Mouse (Mus musculus) MEL (cell line): ENCODE measurements around the gene Cntn6. TPM values are rescaled to one million over a fixed set of nuclear protein-coding genes. Genes with fewer than 3 reads are reported as not detected.

Experiments
- DNase-seq: peaks from one replicate; pipeline ENCODE4 v3.0.0; 2011; ENCODE audit warnings: low read depth, low spot score
- H3K27ac ChIP-seq: 2 replicates; pipeline ENCODE4 v1.5.1; 2012; ENCODE audit warnings: low read depth, mild to moderate bottlenecking, control low read depth, low read length, moderate library complexity; ENCODE audit not compliant: control insufficient read depth
- H3K27me3 ChIP-seq, 2 experiments: fragments of 150-350 bp in 1 of 2; sonication (generic) in 1 of 2; 2 replicates each; pipeline ENCODE4 v1.6.1; 2012; ENCODE audit warnings: low read length in 2 of 2, mild to moderate bottlenecking in 2 of 2, improper control_type of control experiment in 1 of 2, moderate library complexity in 1 of 2; ENCODE audit not compliant: insufficient read depth in 2 of 2, control insufficient read depth in 1 of 2
- H3K36me3 ChIP-seq, 2 experiments: 2 replicates each; pipeline ENCODE4 v1.6.1; 2012 to 2014; ENCODE audit warnings: low read length in 2 of 2, improper control_type of control experiment in 1 of 2, inconsistent platforms in 1 of 2, mild to moderate bottlenecking in 1 of 2; ENCODE audit not compliant: insufficient read depth in 2 of 2, control insufficient read depth in 1 of 2
- H3K4me1 ChIP-seq, 2 experiments: fragments of 150-350 bp in 1 of 2; sonication (generic) in 1 of 2; 2 replicates each; pipeline ENCODE4 v1.6.1; 2012; ENCODE audit warnings: low read length in 2 of 2, improper control_type of control experiment in 1 of 2, mild to moderate bottlenecking in 1 of 2; ENCODE audit not compliant: insufficient read depth in 2 of 2, control insufficient read depth in 1 of 2
- H3K4me3 ChIP-seq, 2 experiments: fragments of 150-350 bp in 1 of 2; sonication (generic) in 1 of 2; 2 replicates each; pipeline ENCODE4 v1.5.1; 2012; ENCODE audit warnings: low read depth in 2 of 2, low read length in 2 of 2, mild to moderate bottlenecking in 2 of 2, moderate library complexity in 2 of 2, control low read depth in 1 of 2, improper control_type of control experiment in 1 of 2; ENCODE audit not compliant: control insufficient read depth in 1 of 2, insufficient read depth in 1 of 2
- H3K79me2 ChIP-seq: 2 replicates; pipeline ENCODE4 v1.6.1; 2012; ENCODE audit warnings: mild to moderate bottlenecking, low read length, moderate library complexity; ENCODE audit not compliant: control insufficient read depth, poor library complexity, insufficient read depth
- H3K9ac ChIP-seq: 2 replicates; pipeline ENCODE4 v1.6.1; 2012; ENCODE audit warnings: low read depth, mild to moderate bottlenecking, control low read depth, low read length, moderate library complexity; ENCODE audit not compliant: control insufficient read depth, poor library complexity, severe bottlenecking
- H3K9me3 ChIP-seq: fragments of 150-350 bp; sonication (generic); replicated peaks from 2 replicates; pipeline ENCODE4 v1.6.1; 2012; ENCODE audit warnings: mild to moderate bottlenecking, low read length, improper control_type of control experiment, moderate library complexity; ENCODE audit not compliant: insufficient read depth
- BHLHE40 ChIP-seq: IDR thresholded peaks from 2 replicates; pipeline ENCODE4 v1.6.1; 2012; ENCODE audit warnings: low read depth, mild to moderate bottlenecking, inconsistent platforms, low read length, improper control_type of control experiment, borderline replicate concordance
- CHD1 ChIP-seq: IDR thresholded peaks from 2 replicates; pipeline ENCODE4 v1.6.1; 2012; ENCODE audit warnings: low read depth, mild to moderate bottlenecking, inconsistent platforms, low read length, improper control_type of control experiment
- CTCF ChIP-seq, 3 experiments: IDR thresholded peaks in 2 of 3; conservative IDR thresholded peaks in 1 of 3; 2 replicates each; pipeline ENCODE4 v1.5.1; 2011 to 2012; ENCODE audit warnings: low read length in 3 of 3, low read depth in 2 of 3, mild to moderate bottlenecking in 2 of 3, improper control_type of control experiment in 1 of 3, inconsistent platforms in 1 of 3, mixed read lengths in 1 of 3, moderate library complexity in 1 of 3; ENCODE audit not compliant: control insufficient read depth in 1 of 3, insufficient read depth in 1 of 3, poor library complexity in 1 of 3, severe bottlenecking in 1 of 3
- GABPA ChIP-seq: IDR thresholded peaks from 2 replicates; pipeline ENCODE4 v1.6.1; 2012; ENCODE audit warnings: low read depth, mild to moderate bottlenecking, inconsistent platforms, low read length, improper control_type of control experiment, moderate library complexity
- HCFC1 ChIP-seq: IDR thresholded peaks from 2 replicates; pipeline ENCODE4 v1.6.1; 2012; ENCODE audit warnings: low read depth, mild to moderate bottlenecking, inconsistent platforms, low read length, improper control_type of control experiment, moderate library complexity
- JUND ChIP-seq: IDR thresholded peaks from 2 replicates; pipeline ENCODE4 v1.6.1; 2011; ENCODE audit warnings: low read depth, mild to moderate bottlenecking, improper control_type of control experiment, low read length
- MAFK ChIP-seq: IDR thresholded peaks from 2 replicates; pipeline ENCODE4 v1.6.1; 2011; ENCODE audit warnings: low read depth, mild to moderate bottlenecking, low read length, improper control_type of control experiment, borderline replicate concordance
- MEF2A ChIP-seq: IDR thresholded peaks from 2 replicates; pipeline ENCODE4 v1.6.1; 2014; ENCODE audit warnings: low read depth, mild to moderate bottlenecking, inconsistent platforms, low read length, improper control_type of control experiment; ENCODE audit not compliant: poor library complexity, insufficient replicate concordance, severe bottlenecking; ENCODE audit errors: extremely low read depth
- MYB ChIP-seq: IDR thresholded peaks from 2 replicates; pipeline ENCODE4 v1.6.1; 2011; ENCODE audit warnings: mild to moderate bottlenecking, low read depth, low read length, improper control_type of control experiment
- NRF1 ChIP-seq: IDR thresholded peaks from 2 replicates; pipeline ENCODE4 v1.6.1; 2014; ENCODE audit warnings: low read depth, mild to moderate bottlenecking, inconsistent platforms, low read length, improper control_type of control experiment, moderate library complexity; ENCODE audit not compliant: poor library complexity, insufficient read depth, severe bottlenecking
- POLR2A ChIP-seq, 2 experiments: IDR thresholded peaks; 2 replicates each; pipeline ENCODE4 v1.6.1; 2011 to 2012; ENCODE audit warnings: low read length in 2 of 2, mild to moderate bottlenecking in 2 of 2, control low read depth in 1 of 2, improper control_type of control experiment in 1 of 2, low read depth in 1 of 2, moderate library complexity in 1 of 2; ENCODE audit not compliant: control insufficient read depth in 1 of 2, insufficient read depth in 1 of 2, poor library complexity in 1 of 2
- POLR2AphosphoS2 ChIP-seq: IDR thresholded peaks from 2 replicates; pipeline ENCODE4 v1.6.1; 2011; ENCODE audit warnings: low read length, improper control_type of control experiment
- POLR2AphosphoS5 ChIP-seq: IDR thresholded peaks from 2 replicates; pipeline ENCODE4 v1.6.1; 2012; ENCODE audit warnings: low read depth, borderline replicate concordance, mild to moderate bottlenecking, inconsistent platforms, low read length, moderate library complexity, mixed read lengths
- RAD21 ChIP-seq: IDR thresholded peaks from 2 replicates; pipeline ENCODE4 v1.6.1; 2011; ENCODE audit warnings: mild to moderate bottlenecking, low read depth, low read length, improper control_type of control experiment
- RCOR1 ChIP-seq: IDR thresholded peaks from 2 replicates; pipeline ENCODE4 v1.6.1; 2012; ENCODE audit warnings: low read depth, mild to moderate bottlenecking, inconsistent platforms, low read length, improper control_type of control experiment
- SIN3A ChIP-seq: IDR thresholded peaks from 2 replicates; pipeline ENCODE4 v1.6.1; 2012; ENCODE audit warnings: low read length, improper control_type of control experiment, inconsistent platforms
- TAL1 ChIP-seq: IDR thresholded peaks from 2 replicates; pipeline ENCODE4 v1.6.1; 2012; ENCODE audit warnings: mild to moderate bottlenecking, inconsistent platforms, low read length, moderate library complexity, mixed read lengths
- TCF12 ChIP-seq: IDR thresholded peaks from 2 replicates; pipeline ENCODE4 v1.6.1; 2014; ENCODE audit warnings: low read depth, mild to moderate bottlenecking, inconsistent platforms, low read length, improper control_type of control experiment, moderate library complexity
- USF1 ChIP-seq: IDR thresholded peaks from 2 replicates; pipeline ENCODE4 v1.6.1; 2014; ENCODE audit warnings: low read depth, mild to moderate bottlenecking, inconsistent platforms, low read length, improper control_type of control experiment, moderate library complexity
- USF2 ChIP-seq, 2 experiments: IDR thresholded peaks; 2 replicates each; pipeline ENCODE4 v1.6.1; 2011 to 2012; ENCODE audit warnings: improper control_type of control experiment in 2 of 2, low read length in 2 of 2, borderline replicate concordance in 1 of 2, inconsistent platforms in 1 of 2, low read depth in 1 of 2, mild to moderate bottlenecking in 1 of 2; ENCODE audit not compliant: insufficient read depth in 1 of 2
- ZC3H11A ChIP-seq: IDR thresholded peaks from 2 replicates; pipeline ENCODE4 v1.6.1; 2012; ENCODE audit warnings: low read depth, mild to moderate bottlenecking, inconsistent platforms, low read length, improper control_type of control experiment
- polyA plus RNA-seq, 2 experiments: library from polyadenylated mRNA; stranded (reverse) in 1 of 2; unstranded in 1 of 2; fragments of >175 nt in 1 of 2; fragments of >200 nt in 1 of 2; gene quantifications; 2 replicates each; pipeline versions ENCODE4 v1.2.1 to v1.2.4; 2012; ENCODE audit warnings: low replicate concordance in 2 of 2, low read depth in 1 of 2; ENCODE audit not compliant: insufficient read length in 2 of 2, insufficient read depth in 1 of 2, missing spikeins in 1 of 2
- total RNA-seq: library from RNA; depleted of rRNA; stranded (reverse); fragments of 300-350 nt; gene quantifications from 2 replicates; pipeline ENCODE4 v1.2.3, GENCODE M21; 2012

Gene Cntn6
- total and polyA plus RNA-seq, 3 experiments = not detected

- no peak overlapping the region for H3K9ac ChIP-seq
- H3K27me3 ChIP-seq = no peaks in the 10 kb centered on the region
- H3K4me1 ChIP-seq = no peaks in the 10 kb centered on the region
- no peak overlapping the region for H3K4me3 ChIP-seq
- no peak for TF ChIP-seq POLR2AphosphoS2
- TF ChIP-seq RAD21 = no peak
- TF ChIP-seq TAL1 = no peak
- no peak for TF ChIP-seq HCFC1
- no peak for TF ChIP-seq USF2 (IDR thresholded peaks at IDR 0.05; ENCODE audit: borderline replicate concordance in 1 of 2, insufficient read depth in 1 of 2, low read depth in 1 of 2, low read length in 2 of 2)
- no peak for TF ChIP-seq GABPA
- TF ChIP-seq NRF1 = no peak
- TF ChIP-seq SIN3A = no peak
- TF ChIP-seq MYB = no peak
- no peak for TF ChIP-seq MEF2A
- TF ChIP-seq ZC3H11A = no peak
- no peak for TF ChIP-seq POLR2A (IDR thresholded peaks at IDR 0.05; ENCODE audit: control insufficient read depth in 1 of 2, insufficient read depth in 1 of 2, low read depth in 1 of 2, low read length in 2 of 2, poor library complexity in 1 of 2)
- no peaks in the 10 kb centered on the region for H3K36me3 ChIP-seq
- no peaks in the 10 kb centered on the region for H3K9me3 ChIP-seq
- no peaks in the 10 kb centered on the region for H3K79me2 ChIP-seq
- DNase-seq = no peak
- no peak overlapping the region for H3K27ac ChIP-seq
Measured at GRCm38 (mm10) chr6:104602894-104603293, 110.3 kb downstream of the Cntn6 start.

DNA sequence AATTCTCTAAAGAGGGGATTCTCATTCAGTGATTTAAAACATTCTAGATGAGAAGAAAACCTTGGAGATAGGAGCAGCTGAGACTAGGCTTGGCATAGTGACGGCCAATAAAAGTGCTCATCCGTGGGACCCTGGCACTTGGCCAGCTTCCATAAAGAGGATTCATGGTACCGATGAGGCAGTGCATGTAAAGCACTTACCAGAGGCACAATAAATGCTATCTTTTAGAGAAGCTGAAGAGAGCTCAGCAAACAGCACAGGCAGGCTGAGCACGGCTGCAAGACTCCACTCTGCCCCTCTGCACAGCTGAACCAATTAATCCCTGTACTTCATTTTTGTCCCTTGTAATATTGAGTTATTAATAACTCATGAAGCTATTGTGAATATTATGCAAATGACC is 110.8 kb downstream of the Cntn6 start:
- no peaks in the 10 kb centered on the region for H3K79me2 ChIP-seq
- H3K4me3 ChIP-seq = no peak overlapping the region
- H3K36me3 ChIP-seq = no peaks in the 10 kb centered on the region
- no peaks in the 10 kb centered on the region for H3K27me3 ChIP-seq
- H3K9ac ChIP-seq = no peak overlapping the region
- no peaks in the 10 kb centered on the region for H3K4me1 ChIP-seq
- no peaks in the 10 kb centered on the region for H3K9me3 ChIP-seq
- no peak overlapping the region for H3K27ac ChIP-seq
- TF ChIP-seq POLR2AphosphoS2 (no peak), MEF2A (no peak), USF1 (no peak), JUND (no peak), RCOR1 (no peak), BHLHE40 (no peak), MYB (no peak), TCF12 (no peak), ZC3H11A (no peak), NRF1 (no peak), MAFK (no peak), CHD1 (no peak), CTCF (IDR thresholded peaks at IDR 0.05 in 2 of 3, conservative IDR thresholded peaks at IDR 0.05 in 1 of 3; ENCODE audit: control insufficient read depth in 1 of 3, insufficient read depth in 1 of 3, low read depth in 2 of 3, low read length in 3 of 3, poor library complexity in 1 of 3, severe bottlenecking in 1 of 3) (no peak), TAL1 (no peak), POLR2AphosphoS5 (no peak)
- no peak for DNase-seq
